Mouse (Mus musculus): Measurements from ENCODE around the gene Rspo4.
A peak's percentile ranks its signal among the peaks of the same experiment; 100 is the strongest.

Gene Rspo4

GRCm38 (mm10) chr2:151910919-151911500, 68.3 kb downstream of the Rspo4 start, which contains the start of gene Angpt4:
TSS of gene Angpt4 (plus strand) at chr2:151911210.
- DNase-seq (ENCODE audit: low read depth, low spot score), result no peak

- DNase-seq (ENCODE audit: low read depth, low spot score), result peak; percentile 77
These were observed 69.0 kb downstream of the Rspo4 start for GRCm38 (mm10) chr2:151911751-151912150.

GRCm38 (mm10) chr2:151914120-151914519, 71.4 kb downstream of the Rspo4 start:
- peak; percentile 91 for DNase-seq (ENCODE audit: low read depth, low spot score)

- no peak for DNase-seq (ENCODE audit: low read depth, low spot score)
These were observed 72.4 kb downstream of the Rspo4 start for GRCm38 (mm10) chr2:151915111-151915510.

- DNase-seq (ENCODE audit: low read depth, low spot score), result peak; percentile 92
These were observed 73.5 kb downstream of the Rspo4 start for GRCm38 (mm10) chr2:151916061-151916831.

DNA sequence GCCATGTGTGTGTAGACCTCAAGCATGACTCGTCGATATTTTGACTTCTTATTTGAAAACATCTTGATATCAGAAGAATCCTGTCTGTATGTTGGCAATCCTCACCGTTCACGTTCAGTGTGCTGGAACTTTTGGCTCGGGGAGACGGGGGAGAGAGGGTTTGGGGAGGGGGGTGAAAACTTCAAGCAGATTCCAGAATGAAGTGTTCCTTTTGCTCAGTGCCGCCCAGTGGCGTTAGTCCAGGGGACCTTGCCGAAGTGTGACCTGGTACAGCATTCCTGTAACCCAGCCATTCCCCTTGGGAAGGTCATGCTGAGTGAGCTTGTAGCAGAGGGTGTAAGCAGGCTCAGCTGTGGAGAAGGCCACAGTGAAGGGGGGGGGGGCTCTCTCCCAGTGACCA, 76.4 kb downstream of the Rspo4 start:
- DNase-seq (ENCODE audit: low read depth, low spot score), result peak; percentile 71

GRCm38 (mm10) chr2:151921068-151921467, 78.3 kb downstream of the Rspo4 start:
- DNase-seq (ENCODE audit: low read depth, low spot score), result no peak

DNA sequence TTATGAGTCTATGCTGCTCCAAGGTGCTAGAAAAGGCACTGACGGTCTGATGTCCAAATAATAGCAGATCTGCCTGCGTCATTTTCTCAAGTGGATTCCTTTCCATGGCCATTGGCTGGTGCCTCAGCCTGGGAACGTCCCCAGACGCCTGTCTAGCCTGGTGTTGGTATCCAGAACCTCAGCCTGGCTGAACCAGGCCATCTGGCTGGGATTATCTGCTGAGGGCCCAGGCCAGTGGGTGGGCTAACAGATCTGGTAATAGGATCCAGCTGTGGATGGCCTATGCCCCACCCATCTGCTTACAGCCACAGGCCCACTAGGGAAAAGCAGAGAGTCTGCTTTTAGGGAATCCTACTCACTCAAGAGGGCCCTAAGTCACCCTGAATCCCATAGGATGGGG, 78.9 kb downstream of the Rspo4 start:
- DNase-seq (ENCODE audit: low read depth, low spot score), result peak; percentile 75

Data from 3T3-L1 (cell line).